Mouse (Mus musculus) spleen, postnatal 4 days (tissue): ENCODE measurements around the gene Adcy5.

ENCODE experiments used
- DNase-seq, 2 experiments: peaks; one replicate each; pipeline ENCODE4 v3.0.0; 2022; ENCODE audit warnings: low spot score in 2 of 2

Adcy5 gene

GRCm38 (mm10) chr16:35156306-35156695 lies 1.6 kb downstream of the Adcy5 start:
- DNase-seq = peak; percentile 34 to 76

- no peak for DNase-seq
These were observed 2.2 kb downstream of the Adcy5 start for GRCm38 (mm10) chr16:35156832-35157231.

- DNase-seq = no peak
These were observed 4.9 kb downstream of the Adcy5 start for GRCm38 (mm10) chr16:35159532-35159931.

- no peak for DNase-seq
These were observed 5.3 kb downstream of the Adcy5 start for GRCm38 (mm10) chr16:35159991-35160390.

GRCm38 (mm10) chr16:35164361-35165224 lies 9.9 kb downstream of the Adcy5 start:
- no peak for DNase-seq

GRCm38 (mm10) chr16:35165361-35165760 lies 10.7 kb downstream of the Adcy5 start:
- no peak for DNase-seq

- DNase-seq = no peak
These were observed 11.1 kb downstream of the Adcy5 start for GRCm38 (mm10) chr16:35165788-35166187.

GRCm38 (mm10) chr16:35169431-35169830 lies 14.8 kb downstream of the Adcy5 start:
- DNase-seq = no peak

GRCm38 (mm10) chr16:35172195-35172594 lies 17.5 kb downstream of the Adcy5 start:
- no peak for DNase-seq

- DNase-seq = no peak
These were observed 23.8 kb downstream of the Adcy5 start for GRCm38 (mm10) chr16:35178516-35178915.

- peak in 1 of 2 experiments; percentile 23 for DNase-seq
These were observed 24.4 kb downstream of the Adcy5 start for GRCm38 (mm10) chr16:35179082-35179481.

- DNase-seq = no peak
These were observed 28.5 kb downstream of the Adcy5 start for GRCm38 (mm10) chr16:35183161-35183560.

- DNase-seq = no peak
These were observed 33.4 kb downstream of the Adcy5 start for GRCm38 (mm10) chr16:35188111-35188510.

- DNase-seq = no peak
These were observed 34.9 kb downstream of the Adcy5 start for GRCm38 (mm10) chr16:35189420-35190141.

GRCm38 (mm10) chr16:35190777-35191176 lies 36.1 kb downstream of the Adcy5 start:
- no peak for DNase-seq

- DNase-seq = no peak
These were observed 36.6 kb downstream of the Adcy5 start for GRCm38 (mm10) chr16:35191271-35191670.

- DNase-seq = no peak
These were observed 37.8 kb downstream of the Adcy5 start for GRCm38 (mm10) chr16:35192471-35192870.

- DNase-seq = no peak
These were observed 38.7 kb downstream of the Adcy5 start for GRCm38 (mm10) chr16:35193357-35193756.

GRCm38 (mm10) chr16:35199721-35200431 lies 45.2 kb downstream of the Adcy5 start:
- no peak for DNase-seq

- no peak for DNase-seq
These were observed 45.9 kb downstream of the Adcy5 start for GRCm38 (mm10) chr16:35200432-35201142.

GRCm38 (mm10) chr16:35201281-35201680 lies 46.6 kb downstream of the Adcy5 start:
- no peak for DNase-seq

GRCm38 (mm10) chr16:35203511-35203910 lies 48.8 kb downstream of the Adcy5 start:
- no peak for DNase-seq
